Mouse (Mus musculus): ENCODE data around the gene Exd2. TPM values are rescaled to one million over a fixed set of nuclear protein-coding genes. Genes with fewer than 3 reads are reported as not detected.

The Exd2 gene
- total and polyA plus RNA-seq, 2 experiments from 2014 or later, result 6.8 to 32.5 TPM

GRCm38 (mm10) chr12:80549646-80550045 lies 86.8 kb downstream of the Exd2 start:
- DNase-seq (ENCODE audit: low spot score), result peak; percentile 49
- Histone ChIP-seq H3K27ac (ENCODE audit: low read depth) (0 out of 2 replicates have a peak overlapping the region, but pooled peaks have one; percentile 23), H3K36me3 (replicated peaks; ENCODE audit: control insufficient read depth, insufficient read depth, low read length) (no peaks in the 10 kb centered on the region), H3K4me3 (ENCODE audit: low read depth, low read length) (no peak overlapping the region), H3K4me1 (ENCODE audit: control insufficient read depth, insufficient read depth) (peaks cover 8% of the 10 kb centered on the region), H3K27me3 (ENCODE audit: control insufficient read depth, insufficient read depth, low read length) (no peaks in the 10 kb centered on the region), H3K9ac (replicated peaks; ENCODE audit: low read depth, low read length) (no peak overlapping the region), H3K9me3 (replicated peaks; ENCODE audit: control insufficient read depth, low read length) (no peaks in the 10 kb centered on the region), H3K4me2 (ENCODE audit: low read depth, low read length) (0 out of 2 replicates have a peak overlapping the region, but pooled peaks have one; percentile 5)
- WGBS, result 33% methylated on average over 11 of the region's 11 CpGs
- ATAC-seq (ENCODE audit: insufficient read depth, low read depth), result peak; percentile 39; the same call in 1 of the 2 replicates
- TF ChIP-seq CTCF (IDR thresholded peaks at IDR 0.05; ENCODE audit: low read depth), result no peak
- no peak for TF ChIP-seq EP300 (IDR thresholded peaks at IDR 0.05; ENCODE audit: low read depth)

Other genes with a start within 250 kb of the Exd2 start
- 53.0 and 85.3 TPM in 2 replicates for gene Actn1, start 202.7 kb upstream of the Exd2 start, total RNA-seq (2014; rRNA removed; ENCODE audit: low replicate concordance)
- gene Actn1, start 202.7 kb upstream of the Exd2 start, polyA plus RNA-seq (2015; fragmentation: Nextera tagmentation; extraction: Ambion mirVana), result 13.8 and 15.7 TPM in 2 replicates
- 22.0 and 25.0 TPM in 2 replicates for gene Dcaf5, start 26.5 kb upstream of the Exd2 start, total RNA-seq (2014; rRNA removed; ENCODE audit: low replicate concordance)
- gene Dcaf5, start 26.5 kb upstream of the Exd2 start, polyA plus RNA-seq (2015; fragmentation: Nextera tagmentation; extraction: Ambion mirVana), result 7.1 and 7.9 TPM in 2 replicates
- 4.1 and 12.1 TPM in 2 replicates for gene Galnt16, start 55.2 kb downstream of the Exd2 start, total RNA-seq (2014; rRNA removed; ENCODE audit: low replicate concordance)
- gene Galnt16, start 55.2 kb downstream of the Exd2 start, polyA plus RNA-seq (2015; fragmentation: Nextera tagmentation; extraction: Ambion mirVana), result 3.5 and 3.9 TPM in 2 replicates
- 15.6 and 24.8 TPM in 2 replicates for gene Slc39a9, start 180.8 kb downstream of the Exd2 start, total RNA-seq (2014; rRNA removed; ENCODE audit: low replicate concordance)
- 10.3 and 11.4 TPM in 2 replicates for gene Slc39a9, start 180.8 kb downstream of the Exd2 start, polyA plus RNA-seq (2015; fragmentation: Nextera tagmentation; extraction: Ambion mirVana)
- gene Erh, start 181.2 kb downstream of the Exd2 start, total RNA-seq (2014; rRNA removed; ENCODE audit: low replicate concordance), result 46.4 and 54.3 TPM in 2 replicates
- 107 and 128 TPM in 2 replicates for gene Erh, start 181.2 kb downstream of the Exd2 start, polyA plus RNA-seq (2015; fragmentation: Nextera tagmentation; extraction: Ambion mirVana)
- 2.3 TPM in 1 of 2 replicates, not detected in the other for gene Plekhd1, start 229.5 kb downstream of the Exd2 start, total RNA-seq (2014; rRNA removed; ENCODE audit: low replicate concordance)
- gene Plekhd1, start 229.5 kb downstream of the Exd2 start, polyA plus RNA-seq (2015; fragmentation: Nextera tagmentation; extraction: Ambion mirVana), result 0.18 and 0.19 TPM in 2 replicates